Mouse (Mus musculus): ENCODE measurements at regions not wholly inside any gene's neighbourhood (a gene's known extent, or its start where the extent isn't known, plus 50 kb on each side); places are given as distances from the start of the nearest gene placed in this dataset.

DNA sequence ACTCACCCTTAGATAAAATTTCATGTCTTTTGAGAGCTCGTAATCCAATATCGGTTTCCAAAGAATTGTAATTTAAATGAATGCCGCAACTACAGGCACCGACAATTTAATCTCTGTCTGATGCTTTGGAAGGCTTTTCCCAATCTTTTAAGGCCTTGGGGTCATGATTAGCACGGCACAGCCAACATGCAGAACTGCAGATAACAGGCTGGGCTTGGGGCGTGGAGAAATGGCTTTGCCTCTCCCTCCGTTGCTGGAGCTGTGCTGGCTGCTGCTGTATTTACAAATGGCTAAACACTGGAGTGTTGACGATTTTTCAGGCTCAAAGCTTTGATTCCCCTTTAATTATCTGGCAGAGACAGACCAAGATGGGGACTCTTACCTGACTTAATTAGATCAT is 101.3 kb upstream of the Mphosph6 start:
- DNase-seq: no peak
- intact Hi-C loops (cut with DNase I): no loop called here

GRCm38 (mm10) chr8:117899892-117900291 is 98.1 kb upstream of the Mphosph6 start:
- intact Hi-C loops (cut with DNase I): no loop called here
- no peak for DNase-seq

DNA sequence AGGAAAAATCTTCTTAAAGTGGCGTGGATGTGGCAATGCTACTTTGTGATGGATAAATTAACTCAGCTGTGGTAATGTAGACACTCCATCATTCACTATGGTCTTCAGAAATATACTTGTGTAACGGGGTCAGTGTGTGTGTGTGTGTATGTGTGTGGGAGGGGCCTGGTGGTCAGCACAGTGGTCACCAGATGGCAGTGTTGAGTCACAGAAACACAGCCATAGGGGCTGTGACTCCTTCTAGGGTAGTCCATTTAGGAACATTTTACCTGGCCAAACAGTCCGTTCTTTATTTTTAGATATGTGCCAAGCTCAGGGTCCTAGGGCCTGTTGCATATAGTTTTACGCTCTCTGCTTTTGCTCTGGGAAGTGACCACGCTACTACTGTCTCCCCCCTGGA is 96.3 kb upstream of the Mphosph6 start:
- DNase-seq: no peak
- intact Hi-C loops (cut with DNase I): no loop called here

- no peak for DNase-seq
- intact Hi-C loops (cut with DNase I): no loop called here
Measured at GRCm38 (mm10) chr8:117894861-117895260, 93.1 kb upstream of the Mphosph6 start.

GRCm38 (mm10) chr8:117890211-117890610 is 88.5 kb upstream of the Mphosph6 start:
- intact Hi-C loops (cut with DNase I): no loop called here
- no peak for DNase-seq

GRCm38 (mm10) chr8:117881414-117881973 is 79.8 kb upstream of the Mphosph6 start:
- intact Hi-C loops (cut with DNase I): no loop called here
- no peak for DNase-seq

DNA sequence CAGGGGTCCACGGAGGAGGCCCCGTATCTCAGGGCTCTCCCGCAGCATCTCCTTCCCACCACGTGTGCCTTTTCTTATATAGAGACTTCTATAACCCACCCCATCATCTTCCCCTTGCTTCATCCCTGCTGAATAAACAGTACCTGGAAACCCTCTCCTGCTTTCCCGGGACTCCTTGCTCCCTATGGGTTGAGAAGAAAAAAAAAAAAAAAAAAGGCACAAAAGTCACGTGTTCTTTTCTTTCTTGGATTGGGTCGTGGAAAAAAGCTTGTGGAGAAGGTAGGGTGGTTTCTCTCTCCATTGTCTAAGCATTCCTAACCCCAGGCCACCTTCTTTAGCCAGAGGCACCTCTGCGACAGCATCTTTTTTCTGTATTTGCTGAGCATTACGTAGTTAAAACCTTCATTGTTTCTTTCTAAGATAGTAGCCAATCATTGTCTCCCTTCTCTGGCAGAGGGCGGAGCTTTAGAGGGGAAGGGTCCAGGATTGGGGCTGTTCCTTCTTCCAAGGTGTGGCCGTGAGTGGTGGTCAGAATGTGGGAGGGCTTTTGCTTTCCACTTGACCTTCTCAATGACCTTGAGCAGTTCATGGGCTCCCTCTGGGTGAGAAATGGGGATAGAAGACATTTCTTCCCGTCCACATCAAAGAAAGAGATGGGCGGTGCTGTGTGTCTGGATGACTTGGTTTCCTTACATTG is 78.7 kb upstream of the Mphosph6 start:
- no peak for DNase-seq
- intact Hi-C loops (cut with DNase I): no loop called here

DNA sequence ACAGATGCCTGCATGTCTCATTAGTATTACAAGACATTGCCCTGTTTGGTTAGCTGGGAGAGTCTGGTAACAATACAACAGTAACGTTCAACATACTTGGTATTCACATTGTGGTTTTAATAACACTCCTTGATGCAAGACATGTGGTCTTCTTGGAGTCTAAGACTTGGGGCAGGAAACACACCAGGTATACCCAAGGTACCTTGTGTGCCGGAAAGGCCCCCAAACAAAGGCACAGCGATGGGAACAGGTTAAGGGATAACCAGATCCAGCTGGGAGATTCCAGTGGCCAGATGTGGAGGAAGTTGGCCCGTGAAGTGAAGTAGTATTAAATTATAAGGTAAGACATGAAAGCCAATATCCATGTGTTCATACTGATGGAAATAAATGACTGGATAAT is 71.9 kb upstream of the Mphosph6 start:
- intact Hi-C loops (cut with DNase I): no loop called here
- no peak for DNase-seq

DNA sequence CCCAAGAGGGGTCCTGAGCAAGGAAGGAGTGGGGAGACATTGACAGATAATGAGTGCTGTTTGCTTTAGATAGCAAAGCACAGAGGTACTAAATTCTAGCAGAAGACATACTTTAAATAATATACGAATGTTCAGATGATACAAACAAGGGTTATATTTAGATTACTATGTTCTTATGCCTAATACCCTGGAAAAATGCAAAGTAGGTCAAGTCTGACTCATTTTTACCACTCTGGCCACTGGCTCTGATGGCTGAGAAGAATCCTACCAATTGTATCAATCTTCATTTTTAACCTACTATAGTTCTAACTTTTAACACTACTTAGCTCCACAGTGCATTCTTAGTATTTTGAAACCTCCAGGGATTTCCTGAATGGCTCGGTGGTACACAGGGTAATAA is 65.4 kb upstream of the Mphosph6 start:
- intact Hi-C loops (cut with DNase I): loop anchor here (10.0 kb wide), 1 partner anchor 222 kb away; no protein-coding TSS in a partner anchor
- DNase-seq: no peak

DNA sequence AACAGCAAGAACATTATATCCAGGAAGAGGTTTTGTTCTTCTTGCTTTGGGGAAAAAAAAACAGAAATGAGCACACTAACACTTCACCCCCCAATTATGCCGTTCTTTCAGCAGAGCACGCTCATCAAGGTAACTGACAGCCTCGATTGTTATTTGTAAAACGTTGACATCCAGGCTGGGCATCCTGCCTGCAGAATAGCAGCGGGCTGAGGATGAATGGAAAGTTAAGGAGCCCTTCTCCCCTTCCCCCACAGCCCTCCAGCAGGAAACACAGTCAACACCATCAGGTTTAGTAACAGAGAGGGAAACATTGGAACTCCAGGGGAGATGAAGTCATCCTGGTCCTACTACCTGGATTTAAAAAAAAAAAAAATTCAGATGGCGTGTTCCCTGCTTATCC is 63.3 kb upstream of the Mphosph6 start:
- intact Hi-C loops (cut with DNase I): loop anchor here (2.0 to 10.0 kb wide), 2 partner anchors 92 to 220 kb away; no protein-coding TSS in a partner anchor
- no peak for DNase-seq

DNA sequence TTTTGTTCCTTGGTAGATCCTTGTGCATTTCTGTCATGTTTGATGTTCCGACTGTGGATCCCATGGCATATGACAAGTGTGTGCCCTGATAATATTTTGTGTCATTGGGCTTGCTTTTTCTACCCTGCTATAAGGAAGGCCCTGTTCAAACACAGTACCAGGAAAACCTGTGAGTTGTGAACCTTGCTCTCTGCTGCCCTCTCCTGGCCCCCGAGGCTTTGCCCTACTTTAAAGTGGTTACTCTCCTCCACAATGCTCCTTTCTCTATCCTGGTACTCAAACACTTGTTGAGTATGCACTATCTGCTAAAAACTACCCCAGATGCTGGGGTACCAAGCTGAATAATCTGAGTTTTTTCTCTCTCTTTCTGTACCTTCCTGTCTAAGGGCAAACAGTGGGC is 62.1 kb upstream of the Mphosph6 start:
- DNase-seq: peak; percentile 17 to 18
- intact Hi-C loops (cut with DNase I): loop anchor here (2.0 to 10.0 kb wide), 2 partner anchors 91 to 219 kb away; no protein-coding TSS in a partner anchor

- intact Hi-C loops (cut with DNase I): loop anchor here (10.0 kb wide), 1 partner anchor 218 kb away; no protein-coding TSS in a partner anchor
- DNase-seq: no peak
Measured at GRCm38 (mm10) chr8:117862318-117862717, 60.6 kb upstream of the Mphosph6 start.

GRCm38 (mm10) chr8:117859734-117860133 is 58.0 kb upstream of the Mphosph6 start:
- DNase-seq: no peak
- intact Hi-C loops (cut with DNase I): loop anchor here (10.0 kb wide), 1 partner anchor 215 kb away; no protein-coding TSS in a partner anchor

GRCm38 (mm10) chr8:117859095-117859494 is 57.4 kb upstream of the Mphosph6 start:
- intact Hi-C loops (cut with DNase I): no loop called here

GRCm38 (mm10) chr8:117856121-117856520 is 54.4 kb upstream of the Mphosph6 start:
- intact Hi-C loops (cut with DNase I): no loop called here
- no peak for DNase-seq

More at GRCm38 (mm10) chr8:117859095-117859494, 57.4 kb upstream of the Mphosph6 start:
- no peak for DNase-seq

- DNase-seq: no peak
- intact Hi-C loops (cut with DNase I): no loop called here
Measured at GRCm38 (mm10) chr8:117854942-117855491, 53.3 kb upstream of the Mphosph6 start.

DNA sequence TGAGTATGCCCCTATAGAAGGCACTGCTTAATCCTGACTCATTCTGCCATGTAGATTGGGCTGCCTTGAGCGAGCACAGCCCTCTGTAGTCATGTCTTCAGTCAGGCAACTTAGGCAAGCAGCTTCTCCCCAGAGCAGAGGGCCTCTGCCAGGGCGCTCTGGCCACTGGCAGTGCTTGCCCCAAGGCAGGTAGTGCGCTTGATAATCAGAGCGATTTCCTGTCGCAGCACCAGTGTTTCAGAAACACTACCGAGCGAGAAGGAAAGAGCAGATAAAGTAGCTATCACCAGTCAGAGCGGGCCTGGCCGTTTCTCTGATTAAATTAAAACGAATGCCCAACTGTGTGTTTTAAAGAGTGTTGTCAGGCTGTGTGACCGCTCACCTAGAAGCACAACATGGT is 52.6 kb upstream of the Mphosph6 start:
- DNase-seq: no peak
- intact Hi-C loops (cut with DNase I): no loop called here

DNA sequence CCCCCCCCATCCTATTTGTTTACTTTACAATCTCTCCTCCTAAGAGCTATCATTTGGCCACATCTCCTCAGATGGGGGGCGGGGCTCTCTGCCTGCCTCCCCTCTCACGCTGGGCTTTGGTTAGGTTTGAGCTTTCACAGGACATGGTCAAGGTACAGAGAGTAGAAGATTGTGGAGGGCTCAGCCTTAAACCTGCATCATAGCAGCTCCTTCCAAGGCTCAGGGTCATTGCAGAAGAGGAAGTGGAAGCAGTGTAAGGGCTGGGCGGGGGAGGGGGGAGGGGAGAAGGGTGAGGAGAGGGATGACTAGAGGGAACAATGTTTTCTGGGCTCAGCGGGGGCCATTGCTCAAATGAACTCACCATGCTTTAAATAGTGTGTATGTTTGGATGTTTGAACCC is 51.7 kb upstream of the Mphosph6 start:
- DNase-seq: no peak
- intact Hi-C loops (cut with DNase I): no loop called here

GRCm38 (mm10) chr8:117852521-117852920 is 50.8 kb upstream of the Mphosph6 start:
- intact Hi-C loops (cut with DNase I): no loop called here
- no peak for DNase-seq
